Mouse (Mus musculus) embryonic facial prominence, embryonic 14.5 days (tissue): ENCODE data around the gene Mcub. TPM values are rescaled to one million over a fixed set of nuclear protein-coding genes. Genes with fewer than 3 reads are reported as not detected.

ENCODE experiments used
- ATAC-seq: fragments of 200-750 bp; cut with Nextera tagmentation; 2 replicates; pipeline ENCODE4 v1.8.0; 2017; ENCODE audit warnings: low read depth, moderate number of reproducible peaks, moderate TSS enrichment
- DNase-seq: peaks from one replicate; pipeline ENCODE4 v3.0.0-alpha.2; 2015; ENCODE audit warnings: low spot score
- H3K27ac ChIP-seq: fragments of 300-500 bp; sonication (generic); replicated peaks from 2 replicates; pipeline ENCODE4 v1.5.1; 2014; ENCODE audit warnings: low read depth, mild to moderate bottlenecking, low read length, moderate library complexity
- H3K27me3 ChIP-seq: fragments of 300-500 bp; sonication (generic); replicated peaks from 2 replicates; pipeline ENCODE4 v1.6.1; 2014; ENCODE audit warnings: low read length; ENCODE audit not compliant: control insufficient read depth, insufficient read depth
- H3K36me3 ChIP-seq: fragments of 300-500 bp; sonication (generic); 2 replicates; pipeline ENCODE4 v1.6.1; 2014; ENCODE audit warnings: low read length, mixed read lengths; ENCODE audit not compliant: control insufficient read depth, insufficient read depth
- H3K4me1 ChIP-seq: fragments of 300-500 bp; sonication (generic); 2 replicates; pipeline ENCODE4 v1.6.1; 2014; ENCODE audit warnings: antibody characterized with exemption, low read length; ENCODE audit not compliant: control insufficient read depth, insufficient read depth
- H3K4me2 ChIP-seq: fragments of 300-500 bp; sonication (generic); 2 replicates; pipeline ENCODE4 v1.6.1; 2014; ENCODE audit warnings: low read depth, mild to moderate bottlenecking, low read length, moderate library complexity, mixed read lengths
- H3K4me3 ChIP-seq: fragments of 300-500 bp; sonication (generic); 2 replicates; pipeline ENCODE4 v1.5.1; 2014; ENCODE audit warnings: low read depth, mild to moderate bottlenecking, low read length
- H3K9ac ChIP-seq: fragments of 300-500 bp; sonication (generic); 2 replicates; pipeline ENCODE4 v1.6.1; 2014; ENCODE audit warnings: low read depth, mild to moderate bottlenecking, low read length, moderate library complexity, mixed read lengths
- H3K9me3 ChIP-seq: fragments of 300-500 bp; sonication (generic); 2 replicates; pipeline ENCODE4 v1.6.1; 2016; ENCODE audit warnings: low read length; ENCODE audit not compliant: control insufficient read depth
- WGBS: fragments of 180-500 bp; shearing (Covaris S2); extraction: QIAGEN DNeasy Blood & Tissue Kit; methylation state at CpG from one replicate; pipeline ENCODE4 v1.1.7; 2014; 5-methylcytosine and 5-hydroxymethylcytosine counted together
- polyA plus RNA-seq: library from polyadenylated mRNA; unstranded; fragments of >200 nt; fragmentation: Nextera tagmentation; extraction: Ambion mirVana; gene quantifications from 2 replicates; pipeline ENCODE4 v1.2.1, GENCODE M21; 2014

Gene Mcub
- polyA plus RNA-seq, 1 experiment from 2014 or later = 8.9 TPM

GRCm38 (mm10) chr3:129896591-129896990, 73.4 kb downstream of the Mcub start:
- H3K27ac ChIP-seq = no peak overlapping the region
- no peaks in the 10 kb centered on the region for H3K36me3 ChIP-seq
- ATAC-seq (no peak), DNase-seq (no peak)
- no peak overlapping the region for H3K9ac ChIP-seq
- no peak overlapping the region for H3K4me3 ChIP-seq
- no peaks in the 10 kb centered on the region for H3K9me3 ChIP-seq
- WGBS = 52% methylated on average over 6 of the region's 6 CpGs
- H3K4me2 ChIP-seq = no peak overlapping the region
- no peaks in the 10 kb centered on the region for H3K27me3 ChIP-seq
- H3K4me1 ChIP-seq = no peaks in the 10 kb centered on the region

GRCm38 (mm10) chr3:129893143-129893542, 76.9 kb downstream of the Mcub start:
- peaks cover 6% of the 10 kb centered on the region; the same call in 1 of the 2 replicates for H3K36me3 ChIP-seq
- no peak overlapping the region for H3K4me2 ChIP-seq
- no peak overlapping the region for H3K27ac ChIP-seq
- H3K4me3 ChIP-seq = no peak overlapping the region
- no peak overlapping the region for H3K9ac ChIP-seq
- no peak for ATAC-seq
- H3K27me3 ChIP-seq = no peaks in the 10 kb centered on the region
- no peak for DNase-seq
- WGBS = 93% methylated on average over 3 of the region's 3 CpGs
- no peaks in the 10 kb centered on the region for H3K9me3 ChIP-seq
- no peaks in the 10 kb centered on the region for H3K4me1 ChIP-seq

- no peak for ATAC-seq
- Histone ChIP-seq H3K27ac (no peak overlapping the region), H3K9me3 (no peaks in the 10 kb centered on the region), H3K4me2 (no peak overlapping the region), H3K4me1 (no peaks in the 10 kb centered on the region), H3K4me3 (no peak overlapping the region), H3K36me3 (peaks cover 6% of the 10 kb centered on the region; the same call in 1 of the 2 replicates), H3K9ac (no peak overlapping the region), H3K27me3 (no peaks in the 10 kb centered on the region)
- DNase-seq = no peak
- 86% methylated on average over 5 of the region's 5 CpGs for WGBS
Measured at GRCm38 (mm10) chr3:129892003-129892402, 78.0 kb downstream of the Mcub start.

- Histone ChIP-seq H3K36me3 (peaks cover 6% of the 10 kb centered on the region; the same call in 1 of the 2 replicates), H3K9ac (no peak overlapping the region), H3K4me3 (no peak overlapping the region), H3K4me1 (no peaks in the 10 kb centered on the region), H3K27ac (no peak overlapping the region), H3K4me2 (no peak overlapping the region), H3K27me3 (no peaks in the 10 kb centered on the region), H3K9me3 (no peaks in the 10 kb centered on the region)
- 79% methylated on average over 13 of the region's 13 CpGs for WGBS
- DNase-seq (peak; percentile 15), ATAC-seq (no peak)
Measured at GRCm38 (mm10) chr3:129887779-129888517, 82.1 kb downstream of the Mcub start.

GRCm38 (mm10) chr3:129886430-129886829, 83.6 kb downstream of the Mcub start:
- Histone ChIP-seq H3K4me3 (no peak overlapping the region), H3K9ac (no peak overlapping the region), H3K4me2 (no peak overlapping the region), H3K27ac (no peak overlapping the region), H3K4me1 (no peaks in the 10 kb centered on the region), H3K9me3 (no peaks in the 10 kb centered on the region), H3K36me3 (peaks cover 6% of the 10 kb centered on the region; the same call in 1 of the 2 replicates), H3K27me3 (peaks cover under 1% of the 10 kb centered on the region; the same call in 1 of the 2 replicates)
- 65% methylated on average over 5 of the region's 5 CpGs for WGBS
- ATAC-seq (no peak), DNase-seq (no peak)

GRCm38 (mm10) chr3:129885577-129885976, 84.4 kb downstream of the Mcub start:
- ATAC-seq (no peak), DNase-seq (no peak)
- no peaks in the 10 kb centered on the region for H3K9me3 ChIP-seq
- peaks cover 5% of the 10 kb centered on the region; the same call in 1 of the 2 replicates for H3K27me3 ChIP-seq
- no peak overlapping the region for H3K4me3 ChIP-seq
- no peak overlapping the region for H3K9ac ChIP-seq
- H3K27ac ChIP-seq = no peak overlapping the region
- no peaks in the 10 kb centered on the region for H3K36me3 ChIP-seq
- WGBS = 90% methylated on average over 9 of the region's 9 CpGs
- H3K4me2 ChIP-seq = no peak overlapping the region
- H3K4me1 ChIP-seq = no peaks in the 10 kb centered on the region

- WGBS = 63% methylated on average over 8 of the region's 8 CpGs
- H3K27ac ChIP-seq = no peak overlapping the region
- no peaks in the 10 kb centered on the region for H3K9me3 ChIP-seq
- H3K36me3 ChIP-seq = no peaks in the 10 kb centered on the region
- H3K27me3 ChIP-seq = peaks cover 5% of the 10 kb centered on the region; the same call in 1 of the 2 replicates
- H3K4me1 ChIP-seq = peaks cover 4% of the 10 kb centered on the region; the same call in 1 of the 2 replicates
- no peak overlapping the region for H3K4me3 ChIP-seq
- DNase-seq (no peak), ATAC-seq (no peak)
- H3K9ac ChIP-seq = no peak overlapping the region
- no peak overlapping the region for H3K4me2 ChIP-seq
Measured at GRCm38 (mm10) chr3:129880925-129881593, 88.9 kb downstream of the Mcub start.

- Histone ChIP-seq H3K9ac (no peak overlapping the region), H3K4me1 (peaks cover 4% of the 10 kb centered on the region; the same call in 1 of the 2 replicates), H3K27me3 (peaks cover 5% of the 10 kb centered on the region; the same call in 1 of the 2 replicates), H3K4me3 (no peak overlapping the region), H3K27ac (no peak overlapping the region), H3K9me3 (no peaks in the 10 kb centered on the region), H3K36me3 (no peaks in the 10 kb centered on the region), H3K4me2 (peak overlapping the region; percentile 96)
- DNase-seq (no peak), ATAC-seq (no peak)
- whole genome bisulfite sequencing = 70% methylated on average over 2 of the region's 2 CpGs
Measured at GRCm38 (mm10) chr3:129879913-129880312, 90.1 kb downstream of the Mcub start.
